Mouse (Mus musculus) liver, embryonic 14.5 days (tissue): ENCODE data around the gene Midn.

ENCODE experiments used
- CTCF ChIP-seq: IDR thresholded peaks from 2 replicates; pipeline ENCODE4 v1.5.1; 2016; ENCODE audit warnings: antibody characterized with exemption, low read depth, control low read depth
- EP300 ChIP-seq: IDR thresholded peaks from 2 replicates; pipeline ENCODE4 v1.6.1; 2016; ENCODE audit warnings: antibody characterized with exemption, low read depth

DNA sequence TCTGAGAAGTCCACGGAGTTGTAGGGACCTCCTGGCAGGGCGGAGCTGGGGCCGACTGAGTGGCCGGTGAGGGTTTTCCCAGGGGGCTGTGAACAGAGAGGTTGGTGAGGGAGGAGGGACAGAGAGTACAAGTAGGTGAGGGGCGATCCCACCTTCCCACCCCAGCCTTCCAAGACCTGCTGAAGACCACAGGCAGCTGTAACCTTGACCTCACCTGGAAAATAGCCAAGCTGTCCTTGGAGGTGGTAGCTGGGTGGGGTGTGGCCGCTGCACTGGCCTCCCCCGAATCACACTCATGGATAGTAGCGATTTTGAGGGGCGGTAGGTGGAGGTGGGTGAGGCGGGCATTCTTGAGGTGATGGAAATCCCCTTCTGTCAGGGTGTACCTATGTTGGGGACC is 12.9 kb upstream of the Midn start:
- TF ChIP-seq CTCF (no peak), EP300 (no peak)
